Mouse (Mus musculus) NIH3T3 (cell line): ENCODE results near the gene Vmn1r168.
"Not testable (repeated sequence)": the region's sequence is repeated elsewhere in the genome, so short reads cannot be mapped to it uniquely, and the experiment has no call there.

ENCODE experiments used
- DNase-seq: peaks from one replicate; pipeline ENCODE4 v3.0.0-alpha.2; 2012; ENCODE audit warnings: low read depth

Vmn1r168 gene

GRCm38 (mm10) chr7:23539432-23539831 is at the start of gene Vmn1r168:
TSS of gene Vmn1r168 (plus strand) at chr7:23539732.
- not testable (repeated sequence) for DNase-seq

DNA sequence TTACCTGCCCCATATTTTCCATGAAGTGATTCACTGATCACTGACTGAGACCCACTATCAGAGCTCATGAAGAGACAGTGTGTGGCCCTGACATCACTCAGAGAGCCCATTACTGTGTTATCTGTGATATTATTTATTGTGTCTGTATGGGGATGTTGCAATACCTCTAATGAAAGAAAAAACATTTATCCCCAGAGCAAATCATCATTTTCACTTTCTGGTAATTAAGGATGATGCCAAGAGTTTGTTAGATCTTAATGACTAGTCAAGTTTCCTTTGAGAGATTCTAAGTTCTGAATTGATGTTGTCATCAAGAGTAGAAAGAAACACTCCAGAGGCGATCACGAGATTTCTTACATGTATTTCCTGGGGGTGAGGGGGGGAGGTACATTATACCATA is 32.4 kb upstream of the Vmn1r168 start, which contains the start of gene Vmn1r167:
TSS of gene Vmn1r167 (minus strand) at position 101 of the 400 bp plus-strand sequence.
- not testable (repeated sequence) for DNase-seq

DNA sequence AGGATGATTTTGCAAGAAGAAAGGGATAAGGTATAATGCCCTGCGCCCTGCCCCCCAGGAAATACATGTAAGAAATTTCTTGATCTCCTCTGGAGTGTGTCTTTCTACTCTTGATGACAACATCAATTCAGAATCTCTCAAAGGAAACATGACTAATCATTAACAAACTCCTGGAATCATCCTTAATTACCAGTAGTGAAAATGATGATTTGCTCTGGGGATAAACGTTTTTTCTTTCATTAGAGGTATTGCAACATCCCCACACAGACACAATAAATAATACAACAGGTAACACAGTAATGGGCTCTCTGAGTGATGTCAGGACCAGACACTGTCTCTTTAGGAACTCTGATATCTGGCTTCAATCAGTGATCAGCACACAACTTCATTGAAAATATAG is 35.7 kb downstream of the Vmn1r168 start, which contains the start of gene Vmn1r169:
TSS of gene Vmn1r169 (plus strand) at position 301 of the 400 bp plus-strand sequence.
- DNase-seq, result not testable (repeated sequence)
